In the genomic region with DNA sequence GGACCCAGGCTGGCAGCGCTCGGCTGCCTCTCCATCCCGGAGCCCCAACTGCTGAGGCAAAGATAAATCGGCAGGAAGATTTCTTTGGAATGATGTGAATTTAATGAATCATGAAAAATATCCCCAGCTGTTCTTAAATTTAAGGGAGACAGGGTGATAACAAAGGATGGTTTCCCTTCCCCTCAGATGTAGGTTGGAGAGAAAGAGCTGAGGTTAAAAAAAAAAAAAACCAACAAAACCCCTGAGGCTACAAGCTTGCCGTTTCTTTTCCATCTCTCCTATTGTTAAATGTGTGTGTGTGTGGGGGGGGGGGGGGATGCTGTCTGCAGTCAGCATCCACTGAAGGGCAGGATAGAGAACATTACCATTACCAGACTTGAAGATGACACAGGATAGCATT, we compare ENCODE assay signal across 19 mouse cellular contexts.
A peak's percentile ranks its signal among the peaks of the same experiment; 100 is the strongest.
DNase-seq lines count a peak whose midpoint lies in the region; ATAC-seq and TF ChIP-seq lines count a peak whose summit lies in the region.
"Had no signal": no experiment of that assay in that cellular context is flagged by ENCODE, and none has a peak within 500 bp of the region (broad histone marks: within the 10 kb centered on the region; RNA-seq: fewer than 3 reads in every experiment).

No protein-coding gene starts in this region.

- whole genome bisulfite sequencing in hindbrain, postnatal 0 days: 25% methylated on average over 5 of the region's 5 CpGs
- 31% methylated on average over 5 of the region's 5 CpGs for WGBS in hindbrain, embryonic 14.5 days
- WGBS in neural tube, embryonic 13.5 days: 25% methylated on average over 5 of the region's 5 CpGs
- WGBS in neural tube, embryonic 15.5 days: 23% methylated on average over 5 of the region's 5 CpGs
- 19% methylated on average over 5 of the region's 5 CpGs for WGBS in midbrain, embryonic 16.5 days

- no peak for DNase-seq in hindbrain, postnatal 0 days (ENCODE audit: low spot score)
- no peak for DNase-seq in hindbrain, embryonic 14.5 days (ENCODE audit: low spot score)
- no peak for DNase-seq in right cerebral cortex, adult 2 months (ENCODE audit: low spot score in 2 of 2)
- DNase-seq: adrenal gland, adult 2 months; adrenal gland, postnatal 25 days; cerebellum, adult 2 months; cerebellum, postnatal 10 days; forebrain, postnatal 0 days; gastrocnemius, adult 2 months; gastrocnemius, postnatal 25 days; heart, postnatal 10 days; heart, postnatal 4 days had no signal

- H3K36me3 ChIP-seq in hindbrain, postnatal 0 days (ENCODE audit: insufficient read depth, low read length): no peaks in the 10 kb centered on the region
- no peaks in the 10 kb centered on the region for H3K36me3 ChIP-seq in hindbrain, embryonic 14.5 days (replicated peaks; ENCODE audit: control insufficient read depth, insufficient read depth)
- H3K36me3 ChIP-seq in neural tube, embryonic 13.5 days: no peaks in the 10 kb centered on the region
- H3K36me3 ChIP-seq in neural tube, embryonic 15.5 days: no peaks in the 10 kb centered on the region
- H3K36me3 ChIP-seq in midbrain, embryonic 16.5 days (ENCODE audit: control insufficient read depth, insufficient read depth, low read length): no peaks in the 10 kb centered on the region
- H3K36me3 ChIP-seq: embryonic facial prominence, embryonic 10.5 days; hindbrain, embryonic 15.5 days had no signal

- H3K4me3 ChIP-seq in hindbrain, postnatal 0 days (ENCODE audit: low read length): no peak overlapping the region
- H3K4me3 ChIP-seq in hindbrain, embryonic 14.5 days (replicated peaks; ENCODE audit: low read length): no peak overlapping the region
- H3K4me3 ChIP-seq in neural tube, embryonic 13.5 days: no peak overlapping the region
- H3K4me3 ChIP-seq in neural tube, embryonic 15.5 days (replicated peaks): no peak overlapping the region
- H3K4me3 ChIP-seq in midbrain, embryonic 16.5 days (ENCODE audit: low read depth, low read length): no peak overlapping the region
- H3K4me3 ChIP-seq: embryonic facial prominence, embryonic 10.5 days; forebrain, embryonic 13.5 days; gastrocnemius, adult 2 months; hindbrain, embryonic 15.5 days had no signal

- no peak overlapping the region for H3K27ac ChIP-seq in hindbrain, postnatal 0 days
- H3K27ac ChIP-seq in hindbrain, embryonic 14.5 days: no peak overlapping the region
- H3K27ac ChIP-seq in neural tube, embryonic 13.5 days (replicated peaks): 0 out of 2 replicates have a peak overlapping the region, but pooled peaks have one; percentile 28
- H3K27ac ChIP-seq in neural tube, embryonic 15.5 days (replicated peaks): no peak overlapping the region
- peak overlapping the region; percentile 8; the same call in 1 of the 2 replicates for H3K27ac ChIP-seq in midbrain, embryonic 16.5 days (ENCODE audit: low read length)
- H3K27ac ChIP-seq: embryonic facial prominence, embryonic 10.5 days; forebrain, embryonic 13.5 days; gastrocnemius, adult 2 months; hindbrain, embryonic 15.5 days had no signal

- no peak for TF ChIP-seq CTCF in hindbrain, postnatal 0 days (IDR thresholded peaks at IDR 0.05; ENCODE audit: low read depth)

- no peak for ATAC-seq in hindbrain, postnatal 0 days
- ATAC-seq in hindbrain, embryonic 14.5 days (ENCODE audit: low FRiP score): no peak
- ATAC-seq in neural tube, embryonic 13.5 days (ENCODE audit: low read depth): no peak
- ATAC-seq in neural tube, embryonic 15.5 days (ENCODE audit: low FRiP score): no peak
- ATAC-seq in midbrain, embryonic 16.5 days: no peak
- ATAC-seq: forebrain, embryonic 13.5 days; forebrain, postnatal 0 days had no signal

- no peak overlapping the region for H3K4me2 ChIP-seq in hindbrain, postnatal 0 days (ENCODE audit: low read depth, low read length)
- no peak overlapping the region for H3K4me2 ChIP-seq in hindbrain, embryonic 14.5 days (replicated peaks)
- no peak overlapping the region for H3K4me2 ChIP-seq in neural tube, embryonic 13.5 days
- no peak overlapping the region for H3K4me2 ChIP-seq in neural tube, embryonic 15.5 days
- H3K4me2 ChIP-seq in midbrain, embryonic 16.5 days (ENCODE audit: low read length): 0 out of 2 replicates have a peak overlapping the region, but pooled peaks have one; percentile 9
- H3K4me2 ChIP-seq: forebrain, embryonic 13.5 days; hindbrain, embryonic 15.5 days had no signal

- H3K9me3 ChIP-seq in hindbrain, postnatal 0 days (ENCODE audit: low read length): no peaks in the 10 kb centered on the region
- H3K9me3 ChIP-seq in hindbrain, embryonic 14.5 days (ENCODE audit: control insufficient read depth, low read length): no peaks in the 10 kb centered on the region
- H3K9me3 ChIP-seq in neural tube, embryonic 13.5 days: no peaks in the 10 kb centered on the region
- no peaks in the 10 kb centered on the region for H3K9me3 ChIP-seq in neural tube, embryonic 15.5 days (replicated peaks)
- no peaks in the 10 kb centered on the region for H3K9me3 ChIP-seq in midbrain, embryonic 16.5 days (replicated peaks; ENCODE audit: control insufficient read depth, low read length, poor library complexity, severe bottlenecking)
- H3K9me3 ChIP-seq: embryonic facial prominence, embryonic 10.5 days; forebrain, embryonic 13.5 days; hindbrain, embryonic 15.5 days had no signal

- 0 out of 2 replicates have a peak overlapping the region, but pooled peaks have one; percentile 13 for H3K9ac ChIP-seq in hindbrain, postnatal 0 days (replicated peaks; ENCODE audit: low read length)
- no peak overlapping the region for H3K9ac ChIP-seq in hindbrain, embryonic 14.5 days
- H3K9ac ChIP-seq in neural tube, embryonic 13.5 days: no peak overlapping the region
- H3K9ac ChIP-seq in neural tube, embryonic 15.5 days (replicated peaks): no peak overlapping the region
- peak overlapping the region; percentile 52; the same call in 1 of the 2 replicates for H3K9ac ChIP-seq in midbrain, embryonic 16.5 days (ENCODE audit: low read depth, low read length)
- H3K9ac ChIP-seq: forebrain, embryonic 13.5 days; forebrain, postnatal 0 days; hindbrain, embryonic 15.5 days had no signal

- H3K27me3 ChIP-seq in hindbrain, postnatal 0 days (ENCODE audit: insufficient read depth, low read length): no peaks in the 10 kb centered on the region
- no peaks in the 10 kb centered on the region for H3K27me3 ChIP-seq in hindbrain, embryonic 14.5 days (ENCODE audit: control insufficient read depth, insufficient read depth, low read length)
- H3K27me3 ChIP-seq in neural tube, embryonic 13.5 days: no peaks in the 10 kb centered on the region
- H3K27me3 ChIP-seq in neural tube, embryonic 15.5 days (replicated peaks): no peaks in the 10 kb centered on the region
- H3K27me3 ChIP-seq in midbrain, embryonic 16.5 days (ENCODE audit: control insufficient read depth, insufficient read depth, low read depth, low read length): no peaks in the 10 kb centered on the region
- H3K27me3 ChIP-seq: CH12.LX; forebrain, embryonic 13.5 days; hindbrain, embryonic 15.5 days had no signal

- H3K4me1 ChIP-seq in hindbrain, postnatal 0 days (ENCODE audit: insufficient read depth, low read length): no peaks in the 10 kb centered on the region
- H3K4me1 ChIP-seq in hindbrain, embryonic 14.5 days (replicated peaks; ENCODE audit: control insufficient read depth, insufficient read depth, low read length): no peaks in the 10 kb centered on the region
- H3K4me1 ChIP-seq in neural tube, embryonic 13.5 days (replicated peaks): peaks cover 8% of the 10 kb centered on the region
- H3K4me1 ChIP-seq in neural tube, embryonic 15.5 days: peaks cover 4% of the 10 kb centered on the region; the same call in 1 of the 2 replicates
- H3K4me1 ChIP-seq in midbrain, embryonic 16.5 days (ENCODE audit: control insufficient read depth, insufficient read depth, low read length): 0 out of 2 replicates have a peak, but pooled peaks cover 3% of the 10 kb centered on the region
- H3K4me1 ChIP-seq: forebrain, embryonic 13.5 days had no signal

Comparison
In these comparisons a context has a peak if more than half of its experiments do, and no peak if none do; other contexts are left out.
1. H3K27ac ChIP-seq: peak in neural tube, embryonic 13.5 days (single experiment) and midbrain, embryonic 16.5 days (single experiment); none in hindbrain, postnatal 0 days (single experiment), hindbrain, embryonic 14.5 days (single experiment) and neural tube, embryonic 15.5 days (single experiment).
2. H3K9ac ChIP-seq: peak in hindbrain, postnatal 0 days (single experiment) and midbrain, embryonic 16.5 days (single experiment); none in hindbrain, embryonic 14.5 days (single experiment), neural tube, embryonic 13.5 days (single experiment) and neural tube, embryonic 15.5 days (single experiment).